Mouse (Mus musculus) cerebellum, adult (tissue): ENCODE results near the gene Aatf.

Experiments used
- ATAC-seq: cut with Nextera tagmentation; 2 replicates; pipeline ENCODE4 v1.9.2; 2017; ENCODE audit warnings: mild to moderate bottlenecking, moderate library complexity, mixed read lengths; ENCODE audit not compliant: insufficient number of reproducible peaks, low FRiP score, low TSS enrichment

Aatf gene

GRCm38 (mm10) chr11:84522577-84523320, 9.4 kb upstream of the Aatf start:
- ATAC-seq = no peak; the same call in 1 of the 2 replicates

DNA sequence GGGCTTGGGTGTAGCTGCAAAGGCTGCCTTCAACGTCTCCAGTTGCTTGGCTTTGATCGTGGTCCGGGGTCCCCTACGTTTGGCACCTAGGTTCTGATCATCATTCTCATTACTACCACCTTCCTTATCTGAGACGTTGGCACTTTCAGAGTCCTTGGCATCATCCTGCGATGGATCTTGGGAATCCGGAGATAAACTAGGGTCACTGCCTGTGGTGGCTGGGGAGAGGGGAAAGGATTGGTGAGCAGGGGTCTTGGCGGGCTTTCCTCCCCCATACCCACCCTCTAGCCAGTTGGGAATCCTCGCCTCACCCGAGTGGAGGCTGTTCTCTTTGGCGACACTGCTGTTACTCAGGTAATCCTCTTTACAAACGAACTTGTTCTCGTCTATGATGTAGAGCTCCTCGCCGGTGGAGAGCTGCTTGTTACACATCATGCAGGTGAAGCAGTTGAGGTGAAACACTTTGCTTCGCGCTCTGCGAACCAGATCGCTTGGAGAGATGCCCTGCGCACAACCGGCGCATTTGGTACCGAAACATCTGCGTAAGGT, 8.5 kb upstream of the Aatf start:
- no peak for ATAC-seq

DNA sequence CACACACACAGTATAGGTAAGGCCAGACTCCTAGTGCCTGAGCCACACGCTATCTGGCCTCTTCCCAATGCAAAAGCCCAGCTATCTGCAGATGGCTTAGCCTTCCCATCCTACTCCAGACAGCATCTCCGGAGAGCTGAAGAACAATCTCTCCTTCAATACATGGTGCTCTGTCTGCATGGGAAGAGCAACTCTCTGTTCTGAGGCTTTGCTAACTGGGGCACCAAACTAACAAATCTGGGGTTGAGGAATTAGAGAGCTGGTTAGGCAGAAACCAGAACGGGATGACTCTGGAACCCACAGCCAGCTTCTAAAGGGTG, 7.7 kb upstream of the Aatf start:
- ATAC-seq = no peak

DNA sequence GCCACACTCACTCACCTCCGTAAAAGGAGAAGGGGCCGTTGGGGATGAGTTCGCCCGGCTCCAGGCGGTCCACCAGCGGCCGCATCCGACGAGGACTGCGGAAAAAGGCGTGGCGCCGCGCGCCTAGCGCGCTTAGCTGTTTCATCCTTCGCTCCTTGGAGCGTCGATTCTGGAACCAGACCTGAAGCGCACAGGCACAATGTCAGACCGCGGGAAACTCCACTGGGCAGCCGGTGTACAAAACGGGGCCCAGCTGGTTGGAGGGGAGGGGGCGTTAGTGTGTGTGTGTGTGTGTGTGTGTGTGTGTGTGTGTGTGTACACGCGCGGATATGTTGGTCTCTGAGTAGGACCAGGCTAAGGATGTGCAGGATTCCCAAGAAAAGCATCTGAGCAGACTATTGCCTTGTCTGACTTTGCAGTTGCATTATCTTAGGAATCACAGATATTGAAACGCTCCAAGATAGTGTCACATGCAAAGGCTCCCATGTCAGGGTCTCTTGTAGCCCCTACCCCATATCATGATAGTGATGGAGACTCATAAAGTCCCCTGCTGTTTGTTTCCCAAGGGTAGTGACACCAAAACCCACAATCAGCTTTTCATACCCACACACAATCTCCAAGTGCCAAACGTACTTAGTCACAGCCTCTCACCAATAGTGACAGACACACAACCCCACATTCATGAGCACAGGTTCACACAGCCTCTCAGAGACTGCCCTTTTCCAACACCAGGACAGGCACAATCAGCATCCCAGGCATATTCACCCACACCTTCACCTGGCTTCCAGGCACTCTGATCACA, 7.1 kb upstream of the Aatf start:
- no peak for ATAC-seq

DNA sequence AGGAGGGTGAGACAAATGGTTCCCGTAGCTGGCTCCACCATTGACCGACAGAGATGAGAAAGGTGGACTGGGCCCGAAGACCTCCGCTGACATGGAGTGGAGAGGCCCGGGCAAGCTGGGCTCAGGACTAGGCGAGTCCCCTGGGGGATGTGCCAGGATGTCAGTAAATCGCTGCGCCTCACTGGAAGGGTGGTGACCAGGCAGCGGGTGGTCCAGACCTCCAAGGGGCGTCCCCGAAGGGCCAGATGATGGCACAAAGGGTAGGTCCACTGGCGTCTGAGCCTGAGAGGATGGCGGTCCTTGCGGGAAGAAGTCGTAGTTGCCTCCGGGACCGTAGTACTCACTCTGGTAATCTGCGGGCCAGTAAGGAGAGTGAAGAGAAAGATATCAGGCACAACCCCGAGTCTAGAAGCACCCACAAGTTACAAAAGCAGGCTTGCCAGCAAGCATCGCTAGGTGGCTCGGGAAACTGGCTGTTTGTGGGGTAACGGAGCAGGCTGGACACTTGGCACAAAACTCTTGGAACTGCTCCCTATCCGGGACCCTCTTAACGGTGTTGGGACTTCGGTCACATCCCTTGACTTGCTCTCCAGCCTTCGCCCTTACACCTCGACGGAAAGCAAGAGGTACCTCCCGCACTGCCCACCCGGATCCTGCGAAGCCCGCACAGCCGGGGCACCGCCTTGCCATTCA, 6.4 kb upstream of the Aatf start:
- ATAC-seq = no peak

- no peak for ATAC-seq
Observed at GRCm38 (mm10) chr11:84519036-84519435, 5.7 kb upstream of the Aatf start.

GRCm38 (mm10) chr11:84518261-84518660, 4.9 kb upstream of the Aatf start:
- no peak for ATAC-seq

GRCm38 (mm10) chr11:84517431-84517830, 4.1 kb upstream of the Aatf start:
- no peak for ATAC-seq

DNA sequence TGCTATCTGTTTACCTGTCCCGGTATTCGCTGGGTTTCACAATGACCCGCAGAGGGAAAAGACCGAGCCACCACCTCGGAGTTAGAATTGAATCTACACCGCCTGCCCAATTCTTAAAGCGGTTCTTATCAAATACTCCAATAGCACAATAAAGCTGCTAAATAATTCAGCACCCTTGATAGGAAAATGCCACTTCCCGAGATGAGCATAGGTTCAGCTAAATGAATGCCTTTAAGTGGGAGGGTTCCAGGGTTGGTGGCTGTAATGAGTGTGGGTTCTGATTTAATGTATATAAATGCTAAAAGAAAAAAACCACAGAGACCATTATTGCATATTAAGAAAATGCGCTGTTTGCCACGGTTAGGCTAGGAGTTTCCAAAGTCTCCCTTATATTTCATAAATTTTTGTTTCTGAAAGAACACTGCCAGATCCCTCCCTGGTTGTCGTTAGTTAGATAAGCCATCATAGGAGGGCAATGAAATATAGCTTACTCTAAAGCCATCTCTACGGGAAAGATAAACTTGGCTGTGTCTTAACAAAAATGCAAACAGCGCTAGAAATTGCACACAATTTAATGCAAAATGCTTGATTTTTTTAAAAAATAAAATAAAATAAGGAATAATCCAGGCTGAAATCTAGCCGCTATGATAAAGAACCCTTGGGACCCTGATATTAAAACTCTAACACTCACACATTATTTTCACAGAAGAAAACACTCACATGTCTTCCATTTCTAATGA, 3.3 kb upstream of the Aatf start:
- no peak for ATAC-seq

DNA sequence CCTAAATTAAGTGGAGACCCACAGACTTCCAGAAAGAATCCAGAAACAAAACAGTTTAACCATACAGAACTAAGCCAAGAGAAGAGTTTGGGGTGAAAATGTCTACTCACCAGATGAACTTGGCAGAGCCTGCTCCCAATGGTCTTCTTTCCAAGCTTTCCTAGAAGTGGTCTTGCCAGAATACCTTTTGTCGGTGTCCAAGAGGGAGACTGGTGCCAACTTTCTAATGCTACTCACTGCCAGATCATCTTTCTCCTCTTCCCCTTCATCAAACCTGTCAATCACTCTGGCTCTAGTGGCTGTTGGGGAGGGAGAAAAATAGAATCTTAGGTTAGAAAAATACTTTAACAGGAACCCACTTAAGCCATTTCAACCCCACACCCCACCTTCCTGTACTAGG, 1.3 kb downstream of the Aatf start:
- ATAC-seq = no peak

DNA sequence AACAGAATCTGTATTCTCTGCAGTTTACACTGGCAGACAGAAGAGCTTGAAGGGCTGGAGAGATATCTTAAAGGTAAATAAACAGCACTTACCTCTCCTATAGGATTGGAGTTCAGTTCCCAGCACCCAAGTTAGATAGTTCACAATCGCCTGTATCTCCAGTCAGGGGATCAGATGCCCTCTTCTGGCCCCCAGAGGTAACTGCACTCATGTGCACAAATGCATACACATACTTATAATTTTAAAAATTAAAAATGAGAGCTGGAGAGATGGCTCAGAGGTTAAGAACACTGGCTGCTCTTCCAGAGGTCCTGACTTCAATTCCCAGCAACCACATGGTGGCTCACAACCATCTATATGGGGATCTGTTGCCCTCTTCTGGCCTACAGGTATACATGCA, 9.0 kb downstream of the Aatf start:
- ATAC-seq = no peak

DNA sequence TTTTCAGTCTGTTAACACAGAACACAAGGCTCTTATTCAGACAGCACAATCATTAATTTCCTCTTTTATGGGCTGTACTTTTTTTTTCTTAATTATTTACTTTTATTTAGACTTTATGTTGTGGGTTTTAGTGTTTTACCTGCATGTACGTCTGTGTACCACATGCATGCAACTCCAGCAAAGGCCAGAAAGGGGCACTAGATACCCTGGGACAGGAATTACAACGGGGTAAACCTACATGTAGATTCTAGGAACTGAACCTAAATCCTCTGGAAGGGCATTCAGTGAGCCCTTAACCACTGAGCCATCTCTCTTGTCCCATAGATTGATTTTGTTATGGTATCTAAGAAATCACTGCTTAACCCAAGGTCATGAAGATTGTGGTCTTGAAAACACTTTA, 15.4 kb downstream of the Aatf start:
- no peak for ATAC-seq

DNA sequence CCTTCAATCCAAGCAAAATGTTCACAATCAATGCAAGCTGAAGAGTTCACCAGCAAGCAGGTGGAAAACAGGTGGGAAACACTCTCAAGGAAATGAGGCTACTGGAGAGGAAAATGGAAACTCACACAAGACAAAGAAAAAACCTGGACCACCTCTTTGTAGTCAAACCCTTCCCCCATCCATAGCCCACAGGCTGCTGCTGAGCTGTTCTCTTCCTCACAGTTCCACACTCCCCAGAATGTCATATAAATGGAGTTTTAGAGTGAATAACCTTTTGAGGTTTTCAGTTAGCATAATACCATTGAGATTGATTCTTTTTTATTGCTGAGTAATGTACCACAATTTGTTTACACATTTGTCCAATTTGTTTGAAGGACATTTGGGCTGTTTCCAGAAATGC, 16.4 kb downstream of the Aatf start:
- no peak for ATAC-seq

DNA sequence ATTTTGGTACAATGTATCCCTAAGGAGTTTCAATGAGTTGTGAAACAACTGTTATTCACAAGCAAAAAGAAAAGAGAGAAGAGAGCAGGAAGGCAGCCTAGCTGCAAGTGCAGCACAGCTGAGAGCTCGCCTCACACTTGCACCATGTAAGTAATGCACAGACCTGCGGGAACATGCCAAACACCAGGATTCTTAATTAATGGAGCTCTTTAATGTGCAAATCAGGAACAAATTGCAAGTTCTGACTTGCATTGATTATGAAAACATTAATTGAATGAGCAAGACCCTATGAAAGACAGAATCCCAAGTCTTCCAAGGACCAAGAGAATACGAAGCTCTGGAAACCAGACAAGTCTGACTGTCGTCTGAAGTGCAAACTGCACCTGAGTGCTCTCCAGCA, 17.5 kb downstream of the Aatf start:
- ATAC-seq = no peak

- ATAC-seq = no peak
Observed at GRCm38 (mm10) chr11:84481661-84482060, 31.7 kb downstream of the Aatf start.

DNA sequence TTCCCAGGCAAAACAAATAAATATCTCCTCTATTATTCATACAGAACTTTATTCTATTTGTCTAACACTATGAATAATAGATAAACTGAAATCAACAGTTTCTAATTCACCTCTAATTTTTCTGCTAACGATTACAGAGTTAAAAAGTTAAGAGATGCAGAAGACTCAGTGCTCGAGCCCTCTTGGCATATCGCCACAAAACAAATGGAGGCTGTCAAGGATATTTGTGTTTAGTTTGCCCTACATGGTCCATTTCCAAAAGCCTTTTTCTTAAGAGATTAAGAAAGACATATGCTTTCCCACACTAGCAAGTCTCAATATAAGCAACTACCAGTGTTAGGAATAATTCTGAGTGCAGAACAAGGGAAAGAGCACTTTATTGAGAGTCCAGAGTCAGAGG, 32.9 kb downstream of the Aatf start:
- no peak for ATAC-seq

- no peak for ATAC-seq
Observed at GRCm38 (mm10) chr11:84476641-84477040, 36.7 kb downstream of the Aatf start.

DNA sequence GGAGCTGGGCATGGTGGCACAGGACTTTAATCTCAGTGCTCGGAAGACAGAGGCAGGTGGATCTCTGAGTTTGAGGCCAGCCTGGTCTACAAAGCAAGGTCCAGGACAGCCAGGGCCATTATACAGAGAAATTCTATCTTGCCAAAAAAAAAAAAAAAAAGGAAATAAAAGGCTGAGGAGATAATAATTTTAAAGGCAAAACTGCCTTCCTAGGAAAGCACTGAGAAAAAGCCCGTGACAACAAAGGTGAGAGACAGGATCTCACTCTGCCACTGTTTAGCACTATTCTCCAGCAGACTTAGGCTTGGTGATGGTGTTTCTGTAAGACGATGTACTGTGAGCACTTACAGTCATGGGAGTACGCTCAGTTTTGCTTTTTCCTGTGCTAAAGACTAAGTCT, 37.3 kb downstream of the Aatf start:
- ATAC-seq = no peak

GRCm38 (mm10) chr11:84473093-84473667, 40.1 kb downstream of the Aatf start:
- ATAC-seq = no peak

GRCm38 (mm10) chr11:84464571-84464970, 48.8 kb downstream of the Aatf start:
- ATAC-seq = no peak
